Mouse (Mus musculus) cerebellum, adult 9-10 months (tissue): ENCODE results near the gene Pbxip1.

Experiments
- DNase-seq: peaks from one replicate; pipeline ENCODE4 v3.0.0; 2022

Gene Pbxip1

DNA sequence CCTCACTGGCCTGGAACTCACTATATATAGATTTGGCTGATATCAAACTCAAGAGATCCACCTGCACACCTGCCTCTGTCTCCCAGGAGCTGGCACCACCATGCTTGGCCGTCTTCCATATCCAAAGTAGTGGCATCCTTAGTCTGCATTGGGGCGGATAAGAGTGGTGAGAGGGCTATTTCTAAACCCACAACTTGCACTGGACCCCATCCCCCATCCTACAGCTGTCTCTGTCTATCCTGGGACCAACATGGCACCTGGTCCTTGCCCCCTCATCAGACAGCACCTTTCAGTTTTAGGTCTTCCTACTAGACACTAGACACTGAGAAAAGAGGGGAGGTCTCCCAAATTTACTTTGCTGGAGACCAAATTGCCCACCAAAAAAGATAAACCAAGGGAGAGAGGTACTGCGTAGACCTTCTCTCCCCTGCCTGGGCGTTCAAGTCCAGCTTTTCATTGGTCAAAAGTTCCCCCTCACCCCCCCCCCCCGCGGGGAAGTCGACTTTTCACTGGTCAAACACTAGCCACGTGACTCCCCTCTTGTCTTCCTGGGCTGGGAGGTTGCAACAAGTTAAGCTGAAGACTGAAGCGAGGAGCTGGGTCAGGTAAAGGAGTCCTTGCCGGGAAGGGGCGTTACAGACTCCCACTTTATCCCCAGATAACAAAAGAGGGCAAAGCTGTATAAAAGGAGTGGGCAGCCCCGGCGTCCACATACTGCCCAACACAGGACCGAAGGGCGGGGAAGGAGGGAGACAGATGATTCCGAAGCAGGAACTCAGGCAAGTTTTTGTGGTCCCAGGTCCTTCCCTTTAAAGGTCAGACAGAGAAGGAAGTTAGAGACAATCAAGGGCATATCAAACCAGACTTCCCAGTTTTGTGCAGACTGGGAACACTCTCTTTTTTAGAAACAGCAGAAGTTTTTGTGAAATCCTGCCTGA is at the start of gene Pbxip1:
TSS of gene Pbxip1 (plus strand) at position 531 of the 938 bp plus-strand sequence.
- peak; percentile 14 for DNase-seq

DNA sequence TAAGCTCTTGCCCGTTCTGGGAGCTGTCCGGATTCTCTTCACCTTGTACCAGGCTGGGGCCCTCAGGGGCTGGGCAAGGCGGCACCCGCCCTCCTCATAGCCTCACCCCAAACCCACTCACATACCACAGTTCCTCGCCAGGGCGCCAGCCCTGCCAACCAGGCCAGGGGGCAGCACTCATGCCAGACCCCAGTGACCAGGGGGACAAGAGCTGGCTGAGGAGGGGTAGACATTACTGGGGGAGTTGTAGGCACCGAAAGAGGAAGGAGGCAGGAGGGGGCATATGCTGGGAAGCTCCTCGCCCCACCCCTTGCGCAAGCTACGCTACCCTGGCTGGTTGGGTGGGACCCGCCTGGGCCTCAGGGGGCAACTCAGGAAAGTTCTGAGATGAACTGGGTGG is 48.9 kb upstream of the Pbxip1 start:
- DNase-seq: peak; percentile 65

DNA sequence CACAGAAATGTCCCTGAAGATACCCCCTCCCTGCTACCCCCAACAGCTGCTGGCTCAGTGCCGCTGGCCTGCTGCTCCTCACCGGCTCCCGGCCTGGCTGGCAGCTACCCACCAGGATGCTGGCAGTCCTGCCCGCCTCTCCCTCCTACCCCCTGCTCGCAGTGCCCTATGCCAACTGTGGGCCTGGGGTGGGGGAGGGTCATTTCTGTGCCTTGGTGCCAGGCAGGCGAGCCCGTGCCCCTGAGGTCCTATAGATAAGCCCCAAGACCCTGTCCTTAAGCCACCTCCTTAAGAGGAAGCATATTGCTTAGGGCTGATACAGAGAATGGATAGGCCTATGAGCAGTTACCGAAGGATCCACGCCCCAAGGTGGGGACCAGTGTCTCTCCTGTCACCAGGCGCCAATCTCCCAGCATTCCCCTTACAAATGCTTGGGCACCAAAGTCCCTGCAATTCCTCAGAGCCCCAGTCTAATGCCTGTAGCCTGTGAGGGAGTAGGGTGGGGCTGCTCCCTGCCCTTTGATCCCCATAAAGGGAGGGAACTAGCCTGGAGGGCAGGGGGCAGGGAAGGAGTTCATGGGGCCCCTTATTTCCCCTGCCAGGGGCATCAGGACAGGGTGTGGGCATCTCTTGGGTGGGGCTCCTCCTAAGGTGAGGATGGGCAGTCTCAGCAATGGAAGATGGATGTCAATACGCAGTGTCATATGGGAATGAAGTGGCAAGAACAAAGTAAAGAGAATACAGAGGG is 48.2 kb upstream of the Pbxip1 start:
- peak; percentile 68 for DNase-seq

DNA sequence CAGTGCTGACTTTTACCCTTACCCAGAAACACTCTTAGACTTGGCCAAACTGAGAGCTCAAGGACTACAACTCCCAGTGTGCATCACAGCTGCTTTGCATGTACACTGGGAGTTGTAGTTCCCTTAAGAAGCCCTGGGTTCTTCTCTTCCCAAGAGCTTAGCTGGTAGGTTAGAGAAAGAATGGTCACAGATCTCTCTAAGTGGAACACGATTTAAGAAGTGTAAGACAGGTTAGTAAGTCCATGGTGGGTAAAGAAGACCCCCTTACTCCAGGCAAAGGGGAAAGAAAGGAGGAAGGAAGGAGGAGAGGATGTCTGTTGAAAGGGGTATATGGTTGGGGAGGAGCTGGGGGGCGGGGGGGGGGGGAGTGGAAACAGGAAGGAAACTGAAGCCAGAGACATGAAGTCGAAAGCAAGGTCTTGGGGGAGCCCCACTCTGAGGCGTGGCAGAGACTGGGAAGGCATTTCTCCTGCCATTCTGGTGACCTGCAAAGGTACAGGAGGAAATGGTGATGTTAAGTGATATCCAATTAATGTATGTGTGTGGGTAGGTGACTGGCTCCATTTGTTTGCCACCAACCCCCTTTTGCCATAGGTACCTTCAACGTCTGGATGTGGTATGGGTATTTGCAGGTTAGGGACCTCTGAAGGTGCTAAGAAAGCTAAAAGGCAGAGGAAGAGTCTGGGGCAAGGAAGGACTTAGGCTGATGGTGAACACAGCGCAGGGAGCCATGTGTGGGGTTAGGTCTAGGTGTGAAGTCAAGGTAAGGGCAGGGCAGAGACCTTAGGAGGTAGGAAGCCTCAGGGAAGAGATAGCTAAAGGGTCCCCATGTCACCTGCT is 47.4 kb upstream of the Pbxip1 start:
- peak; percentile 63 for DNase-seq

DNA sequence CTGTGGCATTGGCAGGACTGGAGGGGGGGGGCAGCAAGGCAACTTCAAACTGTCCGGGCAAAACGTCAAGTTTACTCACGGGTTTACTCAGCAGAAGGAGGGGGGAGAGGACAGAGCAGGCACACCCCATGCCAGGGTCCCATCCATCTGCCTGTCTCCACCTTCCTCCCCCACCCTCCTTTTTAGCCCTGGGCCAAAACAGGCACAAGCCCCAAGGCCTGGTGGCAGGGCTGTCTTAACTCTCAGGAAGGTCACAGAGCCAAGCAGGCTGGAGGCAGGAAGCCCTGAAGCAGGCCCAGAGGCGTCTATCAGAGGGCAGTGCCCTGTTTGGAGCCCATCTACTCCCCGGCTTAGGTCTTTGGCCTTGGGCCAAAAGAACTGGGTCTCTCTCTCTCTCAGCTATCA is 46.4 kb upstream of the Pbxip1 start:
- DNase-seq: peak; percentile 71

DNA sequence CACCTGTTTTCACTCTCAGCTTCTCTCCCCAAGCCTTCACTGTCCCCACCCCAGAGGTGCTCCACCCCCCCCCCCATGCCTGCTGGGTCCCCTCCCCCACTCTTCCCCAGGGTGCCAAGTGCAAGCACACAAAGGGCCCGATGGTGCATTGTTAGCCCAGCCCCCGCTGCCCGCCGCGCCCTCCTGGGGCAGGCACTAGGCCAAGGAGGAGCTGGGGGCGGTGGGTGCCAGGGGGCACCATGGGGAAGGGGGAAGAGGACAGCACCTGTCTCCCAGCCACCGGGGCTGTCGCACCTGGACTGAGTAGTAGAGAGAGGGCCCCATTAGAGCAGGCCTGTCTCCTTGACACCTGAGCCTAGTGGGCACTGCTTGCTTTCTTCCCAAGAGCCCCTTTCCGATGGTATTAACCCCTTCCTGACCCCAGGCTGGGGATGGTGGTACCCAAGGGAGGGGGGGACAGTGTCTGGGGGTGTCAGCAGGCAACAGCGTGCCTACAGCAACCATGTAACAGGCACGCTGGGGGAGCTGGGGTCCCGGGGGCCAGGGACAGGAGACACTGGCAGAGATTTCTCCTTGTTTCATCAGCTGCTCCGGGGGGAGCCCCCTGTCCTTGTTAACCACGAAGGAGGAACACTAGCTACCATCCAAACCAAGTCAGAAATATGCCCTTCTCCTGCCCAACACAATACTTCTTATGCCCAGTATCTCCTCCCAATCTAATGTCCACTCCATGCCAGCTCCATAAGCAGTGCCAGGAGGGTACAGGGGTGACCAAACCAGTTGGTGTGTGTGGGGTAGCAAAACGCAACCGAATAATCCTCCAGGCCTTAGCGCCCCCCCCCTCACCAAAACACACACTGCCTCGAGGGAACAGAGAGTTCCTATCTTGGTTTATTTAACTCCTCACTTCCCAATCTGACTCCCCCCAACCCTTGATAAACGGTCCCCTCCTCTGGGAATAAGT is 45.5 kb upstream of the Pbxip1 start:
- peak; percentile 77 for DNase-seq

DNA sequence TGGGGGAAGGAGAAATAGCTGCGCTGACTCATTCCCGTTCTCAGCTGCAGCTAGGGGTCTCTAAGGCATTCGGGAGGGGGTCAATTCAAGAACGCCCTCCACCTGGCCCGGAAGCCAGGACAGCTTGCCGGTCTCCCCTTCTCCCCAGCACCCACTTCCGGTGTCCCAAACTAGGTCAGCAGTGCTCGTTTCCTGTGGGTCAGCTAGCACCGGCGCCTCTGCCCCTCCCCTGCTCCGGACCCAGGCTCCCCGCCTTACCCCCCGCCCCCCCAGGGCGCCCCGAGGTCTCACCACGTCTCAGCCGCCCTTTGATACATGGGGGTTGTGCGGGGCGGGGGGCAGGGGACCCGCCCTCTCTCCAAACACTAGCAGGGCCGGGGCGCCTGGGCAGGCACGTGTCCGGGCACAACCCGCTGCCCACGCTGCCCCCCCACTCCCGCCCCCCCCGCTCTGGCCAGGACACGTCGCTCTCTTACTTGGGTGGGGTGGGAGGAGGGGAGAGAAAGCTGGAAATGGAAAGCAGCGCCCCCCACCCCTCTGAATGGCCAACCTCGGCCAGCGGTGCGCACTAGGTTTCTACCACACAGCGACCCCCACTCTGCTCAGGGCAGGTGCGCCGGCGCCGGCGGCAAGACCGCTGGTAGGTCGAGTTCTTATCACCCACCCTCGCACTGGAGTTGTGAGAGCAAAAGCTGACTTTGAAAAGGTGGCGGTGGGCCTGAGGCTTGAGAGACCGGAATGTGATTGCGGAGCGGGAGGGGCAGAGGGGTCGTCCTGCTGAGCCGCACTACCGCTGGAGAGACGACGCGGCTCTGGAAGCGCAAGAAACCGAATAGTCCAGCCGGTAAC is 44.6 kb upstream of the Pbxip1 start:
- peak; percentile 70 for DNase-seq

DNA sequence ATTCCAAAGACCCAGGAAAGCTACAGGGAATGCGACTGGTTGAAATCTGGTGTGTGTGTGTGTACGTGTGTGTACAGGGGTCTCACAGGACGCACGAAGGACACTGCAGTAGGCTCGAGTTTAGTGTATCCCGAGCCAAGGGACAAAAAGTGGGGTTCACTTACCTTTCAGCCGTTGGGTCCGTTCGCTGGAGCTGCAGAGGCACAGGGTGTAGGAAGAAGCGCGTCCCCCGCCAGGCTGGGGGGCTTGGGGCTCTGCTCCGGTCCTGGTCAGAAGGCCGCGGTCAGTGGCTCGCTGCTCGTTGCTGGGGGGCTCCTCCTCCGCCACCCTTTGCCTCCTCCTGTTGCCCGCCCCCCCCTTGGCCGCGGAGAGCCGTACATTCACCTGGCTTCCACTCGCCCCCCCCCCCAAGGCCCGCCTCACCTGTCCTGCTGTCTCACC is 43.6 kb upstream of the Pbxip1 start:
- DNase-seq: peak; percentile 73

DNA sequence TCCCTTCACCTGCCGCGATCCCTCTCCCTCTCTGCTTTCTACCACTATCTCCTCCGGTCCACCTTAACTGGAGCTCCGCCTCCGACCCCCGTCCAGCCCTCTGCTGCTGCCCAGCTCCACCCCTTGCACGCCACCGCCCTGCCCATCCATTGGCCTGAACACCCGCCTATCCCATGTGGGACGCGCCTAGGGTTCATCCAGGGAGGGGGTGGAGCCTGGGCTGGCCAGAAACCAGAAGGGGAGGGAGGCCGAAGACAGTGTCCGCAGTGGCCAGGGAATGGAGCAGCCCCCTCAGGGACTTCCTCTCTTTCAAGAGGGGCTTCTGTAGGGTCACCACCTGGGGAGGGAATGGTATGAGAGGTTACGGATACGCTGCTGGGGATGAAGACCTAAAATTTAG is 42.9 kb upstream of the Pbxip1 start:
- peak; percentile 99 for DNase-seq

DNA sequence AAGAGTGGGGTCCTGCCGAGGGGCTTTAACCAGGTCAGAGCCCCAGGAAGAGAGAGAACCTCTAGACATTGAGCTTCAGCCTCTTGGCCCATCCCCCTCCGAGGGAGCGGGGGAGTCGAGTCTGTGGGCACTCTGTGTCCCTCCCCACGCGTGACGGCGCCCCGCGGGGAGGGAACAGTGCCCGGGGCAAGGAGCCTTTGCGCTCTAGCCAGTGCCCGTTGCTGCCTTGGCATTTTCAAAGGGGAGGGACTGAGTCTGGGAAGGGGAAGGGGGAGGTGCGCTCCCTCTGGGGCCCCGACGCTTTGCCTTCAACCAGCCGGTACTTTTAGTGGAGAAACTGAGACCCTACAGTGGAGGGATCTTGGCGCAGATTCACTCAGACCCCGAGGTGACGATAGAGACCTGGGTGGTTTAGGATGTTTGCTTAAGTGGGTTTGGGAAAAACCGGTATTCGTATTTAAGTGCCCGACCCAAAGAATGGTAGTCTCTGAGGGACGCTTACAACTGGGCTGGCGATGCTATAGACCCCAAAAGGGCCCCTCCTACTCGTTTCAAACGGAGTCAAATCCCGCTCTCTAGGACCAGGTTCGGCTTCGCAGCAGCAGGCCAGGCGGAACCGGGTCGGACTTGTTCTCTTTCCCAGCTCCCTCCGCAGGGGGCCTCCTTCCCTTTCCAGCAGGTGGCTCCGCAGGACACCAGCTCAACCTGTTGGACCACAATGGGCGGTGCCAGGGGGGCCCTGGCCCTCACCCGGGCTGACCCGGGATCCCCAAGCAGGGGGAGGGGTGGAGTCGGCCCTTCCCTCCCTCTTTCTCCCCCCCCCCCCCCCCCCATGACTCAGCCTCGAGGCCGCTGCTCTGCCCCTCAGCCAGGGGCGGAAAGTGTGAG is 42.3 kb upstream of the Pbxip1 start, which contains the start of gene Zbtb7b:
TSS of gene Zbtb7b (minus strand) at position 771 of the 888 bp plus-strand sequence.
- DNase-seq: peak; percentile 92

DNA sequence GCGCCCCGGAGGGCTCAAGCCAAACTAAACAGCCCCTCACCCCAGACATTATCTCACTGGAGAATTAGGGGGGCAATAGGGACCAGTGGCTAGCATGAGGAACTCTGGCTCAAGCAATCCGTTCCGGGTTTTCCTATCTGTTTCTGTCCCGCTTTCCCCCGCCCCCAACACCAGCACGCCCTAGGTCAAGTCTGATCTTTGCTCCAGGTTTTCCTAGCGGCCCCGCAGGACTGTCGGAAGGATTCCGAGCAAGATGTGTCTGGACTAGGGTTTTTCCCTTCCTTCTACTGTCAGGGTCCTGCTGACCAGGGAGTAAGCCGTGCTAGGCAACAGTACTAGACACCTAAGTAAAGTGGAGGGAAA is 41.6 kb upstream of the Pbxip1 start:
- peak; percentile 91 for DNase-seq

DNA sequence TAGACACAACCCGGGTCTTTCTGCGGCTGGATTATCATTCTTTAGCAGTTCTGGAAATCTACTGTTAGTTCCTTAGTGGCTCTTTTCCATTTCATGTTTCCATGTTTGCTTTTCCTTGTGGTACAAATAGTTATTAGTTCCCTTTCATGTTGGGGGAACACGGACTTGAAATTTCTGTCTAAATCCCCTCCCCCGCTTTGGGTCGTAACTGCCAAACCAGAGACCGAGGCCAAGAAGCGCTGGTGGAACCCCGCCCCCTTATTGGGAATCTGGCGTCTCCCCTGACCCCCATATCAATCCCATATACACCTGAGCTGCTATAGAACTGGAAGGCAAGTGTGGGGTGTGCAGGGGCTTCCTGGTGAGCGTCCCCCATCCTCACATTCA is 41.1 kb upstream of the Pbxip1 start:
- peak; percentile 72 for DNase-seq

DNA sequence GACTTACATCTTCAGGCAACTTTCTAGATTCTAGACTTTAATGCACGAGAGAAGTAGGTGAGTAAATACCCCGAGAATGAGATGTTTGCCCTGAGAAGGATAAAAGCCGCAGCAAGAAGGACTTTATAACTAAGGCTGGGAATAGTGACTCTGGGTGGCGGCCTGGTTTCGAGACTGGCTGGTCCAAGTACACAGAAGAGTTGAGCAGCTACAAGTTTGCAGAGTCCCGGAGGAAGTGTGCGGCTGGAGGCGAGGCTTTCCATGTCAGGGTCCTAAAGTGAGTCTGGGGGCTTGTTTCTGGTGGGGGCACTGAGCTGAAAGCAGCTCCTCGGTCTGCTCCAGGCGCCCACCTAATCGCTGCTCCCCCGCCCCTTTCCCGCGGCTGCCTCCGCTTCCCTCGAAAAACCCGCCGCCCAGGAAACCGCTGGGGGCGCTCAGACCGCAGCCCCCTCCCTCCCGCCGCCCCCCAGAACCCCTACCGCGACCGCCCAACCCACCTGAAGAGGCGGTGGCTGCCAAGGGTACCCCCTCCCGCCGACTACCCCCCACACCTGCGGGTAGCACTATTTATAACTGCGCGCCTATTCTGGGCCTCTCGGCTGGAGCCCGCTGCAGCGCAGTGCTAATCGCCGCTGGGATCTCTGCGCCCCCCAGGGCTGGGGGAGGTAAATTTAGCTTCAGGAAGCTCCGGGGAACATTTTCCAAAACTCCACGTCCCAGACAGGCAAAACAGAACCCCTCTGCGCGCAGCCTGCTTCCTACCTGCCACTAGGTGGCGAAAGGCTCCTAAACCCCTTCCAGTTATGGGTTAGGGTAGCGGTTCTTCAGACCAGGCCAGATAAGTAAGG is 40.5 kb upstream of the Pbxip1 start:
- peak; percentile 83 for DNase-seq

DNA sequence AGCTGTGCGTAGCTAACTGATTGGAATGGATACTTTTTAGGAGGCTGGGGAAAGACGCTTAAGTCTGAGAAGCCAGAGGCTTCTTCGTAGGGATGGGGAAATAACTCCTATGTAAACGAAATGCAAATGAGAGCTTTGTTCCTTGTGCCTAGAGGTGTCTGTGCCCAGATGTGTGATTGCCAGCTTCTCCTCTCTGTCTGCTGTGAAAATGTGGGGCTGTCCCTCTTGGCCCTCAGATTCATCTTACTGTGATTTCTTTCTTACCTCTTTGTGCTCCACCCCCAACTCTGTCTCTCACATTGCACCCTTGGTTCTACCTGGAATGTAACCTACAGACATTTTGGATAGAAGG is 39.9 kb upstream of the Pbxip1 start:
- no peak for DNase-seq

DNA sequence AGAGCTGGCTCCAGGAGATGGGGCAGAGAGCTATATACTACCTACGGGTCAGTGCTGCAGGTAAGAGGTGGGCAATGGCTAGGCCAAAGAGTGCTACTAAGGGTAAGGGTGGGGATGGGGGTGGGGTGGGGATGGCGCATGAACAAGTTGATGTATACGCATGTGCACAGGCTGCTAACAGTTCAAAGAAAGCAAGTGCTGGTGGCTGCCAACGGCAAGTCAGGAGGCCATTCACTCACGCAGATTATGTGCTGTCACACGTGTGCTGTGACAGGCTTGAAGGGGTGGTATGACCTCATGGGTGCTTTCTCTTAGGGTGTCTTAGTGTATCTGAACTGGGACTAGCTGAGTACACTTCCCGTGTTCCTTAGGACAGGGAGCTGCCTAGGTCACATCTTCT is 35.2 kb upstream of the Pbxip1 start:
- no peak for DNase-seq

DNA sequence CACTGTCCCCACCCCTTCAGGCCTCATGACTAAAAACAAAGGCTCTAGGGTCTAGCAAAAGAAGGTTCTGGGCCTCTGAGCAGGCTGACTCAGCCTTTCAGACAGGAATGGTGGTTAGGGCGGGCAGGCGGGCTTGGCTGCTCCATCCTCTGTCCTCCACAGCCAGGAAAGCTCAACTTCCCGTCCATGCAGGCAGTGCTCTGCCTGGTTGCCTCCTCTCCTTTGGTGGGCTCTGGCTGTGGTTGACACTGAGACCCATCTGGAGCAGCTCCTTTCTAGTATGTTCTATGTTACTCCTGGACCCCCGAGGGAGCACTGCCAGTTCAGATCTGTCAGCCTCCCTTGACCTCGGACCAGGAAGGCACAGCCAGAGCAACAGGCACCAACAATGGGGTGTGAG is 33.8 kb upstream of the Pbxip1 start, which contains the start of gene Lenep:
TSS of gene Lenep (minus strand) at position 101 of the 400 bp plus-strand sequence.
- DNase-seq: no peak

DNA sequence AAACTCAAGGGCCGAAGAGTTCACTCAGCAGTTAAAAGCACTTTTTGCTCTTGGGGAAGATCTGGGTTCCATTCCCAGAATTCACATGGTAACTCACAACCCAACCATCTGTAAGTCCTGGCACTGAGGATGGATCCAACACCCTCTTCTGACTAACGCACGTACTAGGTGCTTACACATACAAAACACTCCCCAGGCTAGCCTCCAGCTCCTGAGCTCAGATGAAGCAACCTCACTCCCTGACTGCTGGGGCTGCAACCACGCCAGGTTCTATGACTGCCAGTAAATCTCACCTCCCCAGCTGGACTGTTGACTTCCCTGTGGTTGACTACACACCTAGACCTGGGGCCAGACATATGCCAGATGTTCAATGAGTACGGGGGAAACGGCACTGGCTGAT is 29.6 kb upstream of the Pbxip1 start:
- DNase-seq: no peak

DNA sequence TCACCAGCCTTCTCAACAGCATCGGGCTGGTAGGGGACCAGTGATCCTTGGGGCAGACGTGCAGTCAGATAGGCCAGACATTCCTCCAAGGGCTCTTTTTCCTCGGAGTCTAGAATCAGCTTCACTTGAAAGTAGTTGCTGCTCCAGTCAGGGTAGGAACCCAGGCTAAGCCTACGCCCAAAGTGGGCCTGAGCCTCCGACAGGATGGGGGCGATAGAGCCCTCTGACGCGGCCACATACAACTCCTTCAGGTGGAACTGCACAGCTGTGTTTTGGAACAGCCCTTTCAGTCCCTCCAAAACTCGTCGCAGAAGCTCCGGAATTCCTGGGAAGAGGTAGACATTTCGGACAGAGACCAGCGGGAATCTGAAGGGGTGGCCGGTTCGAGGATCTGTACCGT is 28.1 kb upstream of the Pbxip1 start:
- DNase-seq: no peak

DNA sequence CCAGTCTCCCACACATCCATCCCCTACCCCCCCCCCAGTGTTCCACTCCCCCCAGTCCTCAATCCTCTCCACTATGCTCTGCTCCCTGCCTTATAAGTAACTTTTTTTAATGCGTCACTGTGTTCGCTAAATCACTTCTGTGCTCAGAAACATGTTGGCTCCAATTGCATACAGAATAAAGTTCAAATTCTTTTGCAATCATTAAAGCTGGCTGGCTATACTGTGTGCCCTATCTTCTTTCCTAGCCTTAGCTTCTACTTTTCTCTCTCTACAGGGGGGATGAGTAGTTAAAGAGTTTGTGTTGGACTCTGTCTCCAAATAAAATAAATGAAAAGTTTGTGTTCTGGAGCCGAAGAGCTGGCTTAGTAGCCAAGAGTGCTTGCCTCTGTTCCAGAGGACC is 26.8 kb upstream of the Pbxip1 start:
- DNase-seq: no peak
